Mouse (Mus musculus): ENCODE results near the gene Fcmr. TPM values are rescaled to one million over a fixed set of nuclear protein-coding genes. Genes with fewer than 3 reads are reported as not detected.

The Fcmr gene
- polyA plus RNA-seq, 1 experiment from 2014 or later, result 0.53 TPM

- Histone ChIP-seq H3K36me3 (no peaks in the 10 kb centered on the region), H3K4me1 (no peaks in the 10 kb centered on the region), H3K4me2 (no peak within 1 kb of the TSS), H3K4me3 (replicated peaks) (no peak within 1 kb of the TSS), H3K27ac (no peak within 1 kb of the TSS), H3K27me3 (replicated peaks) (no peaks in the 10 kb centered on the region), H3K9me3 (no peaks in the 10 kb centered on the region), H3K9ac (no peak within 1 kb of the TSS)
- 84% methylated on average over 12 of the region's 12 CpGs for WGBS
- no peak for ATAC-seq (ENCODE audit: insufficient read depth, low FRiP score, low read depth)
These were observed 46.0 kb downstream of the Fcmr start, which contains the start of gene Il20 for GRCm38 (mm10) chr1:130911401-130912010. Gene Il20, minus strand, starts transcription at chr1:130911451.

GRCm38 (mm10) chr1:130918323-130918980 is 53.0 kb downstream of the Fcmr start:
- no peak for ATAC-seq (ENCODE audit: insufficient read depth, low FRiP score, low read depth)
- H3K4me1 ChIP-seq, result no peaks in the 10 kb centered on the region

DNA sequence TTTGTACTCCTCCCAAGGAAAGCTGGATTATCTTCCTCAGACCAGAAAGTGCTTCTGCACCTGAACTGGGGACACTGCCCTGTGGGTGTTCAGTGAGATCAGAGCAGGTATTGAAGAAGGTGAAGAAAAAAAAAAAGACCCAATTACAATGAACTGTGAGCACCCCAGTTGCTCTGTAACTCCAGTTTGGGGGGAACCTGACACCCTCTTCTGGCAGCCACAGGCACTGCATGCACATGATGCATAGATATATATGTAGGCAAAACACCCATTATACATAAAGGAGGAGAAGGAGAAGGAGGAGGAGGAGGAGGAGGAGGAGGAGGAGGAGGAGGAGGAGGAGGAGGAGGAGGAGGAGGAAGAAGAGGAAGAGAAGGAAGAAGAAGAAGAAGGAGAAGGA is 61.0 kb downstream of the Fcmr start:
- Histone ChIP-seq H3K4me3 (replicated peaks) (no peak overlapping the region), H3K9ac (no peak overlapping the region), H3K27me3 (replicated peaks) (no peaks in the 10 kb centered on the region), H3K36me3 (no peaks in the 10 kb centered on the region), H3K4me2 (no peak overlapping the region), H3K9me3 (no peaks in the 10 kb centered on the region), H3K27ac (no peak overlapping the region), H3K4me1 (no peaks in the 10 kb centered on the region)
- ATAC-seq (ENCODE audit: insufficient read depth, low FRiP score, low read depth), result no peak

More at GRCm38 (mm10) chr1:130918323-130918980, 53.0 kb downstream of the Fcmr start:
- no peaks in the 10 kb centered on the region for H3K27me3 ChIP-seq (replicated peaks)
- no peaks in the 10 kb centered on the region for H3K9me3 ChIP-seq
- H3K4me3 ChIP-seq (replicated peaks), result no peak overlapping the region
- WGBS, result 29% methylated on average over 1 of the region's 1 CpGs
- no peak overlapping the region for H3K27ac ChIP-seq
- H3K9ac ChIP-seq, result no peak overlapping the region
- no peak overlapping the region for H3K4me2 ChIP-seq
- no peaks in the 10 kb centered on the region for H3K36me3 ChIP-seq

Other genes with a start within 250 kb of the Fcmr start
- 0.12 and 0.18 TPM in 2 replicates for gene Zp3r, start 236.0 kb upstream of the Fcmr start, polyA plus RNA-seq (2015; fragmentation: Nextera tagmentation; extraction: Ambion mirVana)
- 0.90 and 1.2 TPM in 2 replicates for gene C4bp, start 204.0 kb upstream of the Fcmr start, polyA plus RNA-seq (2015; fragmentation: Nextera tagmentation; extraction: Ambion mirVana)
- not detected in 2 replicates for gene Gm29427, start 149.9 kb upstream of the Fcmr start, polyA plus RNA-seq (2015; fragmentation: Nextera tagmentation; extraction: Ambion mirVana)
- gene Yod1, start 148.3 kb upstream of the Fcmr start, polyA plus RNA-seq (2015; fragmentation: Nextera tagmentation; extraction: Ambion mirVana), result 14.1 and 15.1 TPM in 2 replicates
- 10.1 and 10.9 TPM in 2 replicates for gene Pfkfb2, start 136.4 kb upstream of the Fcmr start, polyA plus RNA-seq (2015; fragmentation: Nextera tagmentation; extraction: Ambion mirVana)
- 32.3 and 36.7 TPM in 2 replicates for gene AA986860, start 133.7 kb upstream of the Fcmr start, polyA plus RNA-seq (2015; fragmentation: Nextera tagmentation; extraction: Ambion mirVana)
- gene Fcamr, start 64.8 kb upstream of the Fcmr start, polyA plus RNA-seq (2015; fragmentation: Nextera tagmentation; extraction: Ambion mirVana), result 0.17 and 0.22 TPM in 2 replicates
- gene Pigr, start 39.0 kb upstream of the Fcmr start, polyA plus RNA-seq (2015; fragmentation: Nextera tagmentation; extraction: Ambion mirVana), result 0.36 and 0.48 TPM in 2 replicates
- not detected in 2 replicates for gene Il24, start 21.8 kb downstream of the Fcmr start, polyA plus RNA-seq (2015; fragmentation: Nextera tagmentation; extraction: Ambion mirVana)
- gene Il20, start 45.8 kb downstream of the Fcmr start, polyA plus RNA-seq (2015; fragmentation: Nextera tagmentation; extraction: Ambion mirVana), result not detected in 2 replicates
- gene Il19, start 74.4 kb downstream of the Fcmr start, polyA plus RNA-seq (2015; fragmentation: Nextera tagmentation; extraction: Ambion mirVana), result not detected in 2 replicates
- gene Il10, start 154.2 kb downstream of the Fcmr start, polyA plus RNA-seq (2015; fragmentation: Nextera tagmentation; extraction: Ambion mirVana), result not detected in 2 replicates
- 45.8 and 49.5 TPM in 2 replicates for gene Mapkapk2, start 232.2 kb downstream of the Fcmr start, polyA plus RNA-seq (2015; fragmentation: Nextera tagmentation; extraction: Ambion mirVana)

All from stomach, embryonic 15.5 days (tissue).